ENCODE assay signal across 8 mouse cellular contexts in genomic region chr17:29015638-29016037, GRCm38 (mm10). TPM values are rescaled to one million over a fixed set of nuclear protein-coding genes. Genes with fewer than 3 reads are reported as not detected.
DNase-seq lines count a peak whose midpoint lies in the region; ATAC-seq and TF ChIP-seq lines count a peak whose summit lies in the region.

No protein-coding gene starts in this region.

- WGBS in lung, embryonic 14.5 days, result 30% methylated on average over 2 of the region's 2 CpGs
- WGBS in stomach, postnatal 0 days, result 44% methylated on average over 2 of the region's 2 CpGs

- DNase-seq in cerebellum, postnatal 10 days, result peak; percentile 62 to 72
- DNase-seq in layer of hippocampus, postnatal 10 days (ENCODE audit: low spot score in 2 of 2), result peak; percentile 48 to 53
- no peak for DNase-seq in layer of hippocampus, postnatal 25 days (ENCODE audit: extremely low spot score in 1 of 2, low spot score in 1 of 2)
- peak; percentile 75 for DNase-seq in lung, embryonic 14.5 days
- DNase-seq in stomach, postnatal 0 days (ENCODE audit: low spot score), result peak; percentile 56
- no peak for DNase-seq in frontal cortex, postnatal 10 days (ENCODE audit: low spot score in 2 of 2)

- H3K4me3 ChIP-seq in bone marrow macrophage, adult 2 months (ENCODE audit: insufficient read depth, low read length), result no peak overlapping the region
- H3K4me3 ChIP-seq in lung, embryonic 14.5 days (ENCODE audit: low read depth, low read length), result no peak overlapping the region
- H3K4me3 ChIP-seq in stomach, postnatal 0 days (ENCODE audit: low read depth, low read length), result no peak overlapping the region

- H3K27ac ChIP-seq in bone marrow macrophage, adult 2 months (ENCODE audit: insufficient read depth, low read depth, low read length), result no peak overlapping the region
- no peak overlapping the region for H3K27ac ChIP-seq in lung, embryonic 14.5 days (ENCODE audit: low read depth)
- no peak overlapping the region for H3K27ac ChIP-seq in stomach, postnatal 0 days (replicated peaks)

- H3K9ac ChIP-seq in lung, embryonic 14.5 days, result no peak overlapping the region
- no peak overlapping the region for H3K9ac ChIP-seq in stomach, postnatal 0 days (ENCODE audit: low read length)

- H3K27me3 ChIP-seq in lung, embryonic 14.5 days (ENCODE audit: insufficient read depth, low read length), result no peaks in the 10 kb centered on the region
- no peaks in the 10 kb centered on the region for H3K27me3 ChIP-seq in stomach, postnatal 0 days (ENCODE audit: control insufficient read depth, insufficient read depth, low read length)

- peaks cover 7% of the 10 kb centered on the region for H3K4me1 ChIP-seq in bone marrow macrophage, adult 2 months (ENCODE audit: control insufficient read depth, insufficient read depth, low read length)
- no peaks in the 10 kb centered on the region for H3K4me1 ChIP-seq in lung, embryonic 14.5 days (ENCODE audit: insufficient read depth)
- no peaks in the 10 kb centered on the region for H3K4me1 ChIP-seq in stomach, postnatal 0 days (replicated peaks; ENCODE audit: control insufficient read depth, insufficient read depth)

- no peak for TF ChIP-seq EP300 in stomach, postnatal 0 days (optimal IDR thresholded peaks at IDR 0.05)

- TF ChIP-seq CTCF in bone marrow macrophage, adult 2 months (IDR thresholded peaks at IDR 0.05; ENCODE audit: low read depth, low read length), result peak; percentile 38; the same call in 1 of the 2 replicates
- peak; percentile 57 for TF ChIP-seq CTCF in lung, embryonic 14.5 days (IDR thresholded peaks at IDR 0.05; ENCODE audit: low read depth)
- peak; percentile 71 for TF ChIP-seq CTCF in stomach, postnatal 0 days (IDR thresholded peaks at IDR 0.05; ENCODE audit: low read depth)

- no peaks in the 10 kb centered on the region for H3K36me3 ChIP-seq in lung, embryonic 14.5 days (ENCODE audit: insufficient read depth)
- H3K36me3 ChIP-seq in stomach, postnatal 0 days (ENCODE audit: control insufficient read depth, insufficient read depth, low read length), result no peaks in the 10 kb centered on the region

- H3K9me3 ChIP-seq in lung, embryonic 14.5 days (ENCODE audit: low read depth, low read length), result no peaks in the 10 kb centered on the region
- H3K9me3 ChIP-seq in stomach, postnatal 0 days (ENCODE audit: control insufficient read depth, low read length), result no peaks in the 10 kb centered on the region

- no peak for TF ChIP-seq POLR2A in bone marrow macrophage, adult 2 months (IDR thresholded peaks at IDR 0.05; ENCODE audit: borderline replicate concordance, low read depth, low read length)

- H3K4me2 ChIP-seq in lung, embryonic 14.5 days, result no peak overlapping the region
- no peak overlapping the region for H3K4me2 ChIP-seq in stomach, postnatal 0 days (replicated peaks; ENCODE audit: low read depth)

- ATAC-seq in cerebellum, adult (ENCODE audit: insufficient number of reproducible peaks, low FRiP score, low TSS enrichment), result no peak
- ATAC-seq in lung, embryonic 14.5 days (ENCODE audit: insufficient read depth), result no peak
- no peak for ATAC-seq in stomach, postnatal 0 days (ENCODE audit: low FRiP score, low TSS enrichment)

RNA-seq across cellular contexts. Expression of gene Stk38, which starts 7.8 kb away (rescaled TPM):
- 10 to 100 TPM; 55.9 to 63.8 TPM for total RNA-seq in layer of hippocampus, postnatal 10 days (2021)
- 10 to 100 TPM; 36.7 to 59.1 TPM for total RNA-seq in layer of hippocampus, postnatal 25 days (2021)
- 180 and 183 TPM in 2 replicates for polyA plus RNA-seq in bone marrow macrophage, adult 2 months (2012; ENCODE audit: insufficient read depth, insufficient read length, missing spikeins)
- polyA plus RNA-seq in lung, embryonic 14.5 days (2014; fragmentation: Nextera tagmentation; extraction: Ambion mirVana), result 103 and 104 TPM in 2 replicates
- 64.8 and 68.7 TPM in 2 replicates for polyA plus RNA-seq in stomach, postnatal 0 days (2015; fragmentation: Nextera tagmentation; extraction: Ambion mirVana)

RNA-seq across cellular contexts. Expression of gene Srsf3, which starts 16.8 kb away (rescaled TPM):
- total RNA-seq in layer of hippocampus, postnatal 10 days (2021), result 100 to 1,000 TPM; 179 to 207 TPM
- total RNA-seq in layer of hippocampus, postnatal 25 days (2021), result 100 to 1,000 TPM; 125 to 140 TPM
- polyA plus RNA-seq in bone marrow macrophage, adult 2 months (2012; ENCODE audit: insufficient read depth, insufficient read length, missing spikeins), result 151 and 170 TPM in 2 replicates
- 716 and 730 TPM in 2 replicates for polyA plus RNA-seq in lung, embryonic 14.5 days (2014; fragmentation: Nextera tagmentation; extraction: Ambion mirVana)
- 279 and 305 TPM in 2 replicates for polyA plus RNA-seq in stomach, postnatal 0 days (2015; fragmentation: Nextera tagmentation; extraction: Ambion mirVana)

Comparison
In these comparisons a context has a peak if more than half of its experiments do, and no peak if none do; other contexts are left out.
1. DNase-seq: peak in cerebellum, postnatal 10 days (2 of 2), layer of hippocampus, postnatal 10 days (2 of 2), lung, embryonic 14.5 days (single experiment) and stomach, postnatal 0 days (single experiment); none in layer of hippocampus, postnatal 25 days (0 of 2) and frontal cortex, postnatal 10 days (0 of 2).
2. Peak in every context shown above with its lines, with median percentiles within 50 percentile points of each other: CTCF ChIP-seq.